Mouse (Mus musculus): ENCODE measurements around the gene Fgfr2. TPM values are rescaled to one million over a fixed set of nuclear protein-coding genes. Genes with fewer than 3 reads are reported as not detected.

Fgfr2 gene
- polyA plus RNA-seq, 1 experiment, result 14.7 TPM

DNA sequence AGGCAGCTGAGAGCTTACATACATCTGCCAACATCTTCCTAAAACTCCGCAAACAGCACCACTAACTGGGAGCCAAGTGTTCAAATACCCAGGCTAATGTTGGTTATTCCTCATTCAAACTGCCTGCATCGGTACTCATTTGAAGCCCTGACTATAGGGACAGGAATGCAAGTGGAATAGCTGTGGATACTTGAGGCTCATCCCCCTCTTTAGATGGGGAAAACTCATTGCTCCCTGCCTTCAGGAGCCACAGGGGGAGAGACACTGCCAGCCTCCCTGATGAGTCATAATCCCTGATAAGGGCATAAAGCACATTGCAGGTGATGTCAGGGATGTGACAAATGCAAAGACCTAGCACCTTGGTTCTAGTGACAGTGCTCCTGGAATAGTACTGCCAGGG is 2814.0 kb downstream of the Fgfr2 start:
- 87% methylated on average over 2 of the region's 2 CpGs for WGBS

DNA sequence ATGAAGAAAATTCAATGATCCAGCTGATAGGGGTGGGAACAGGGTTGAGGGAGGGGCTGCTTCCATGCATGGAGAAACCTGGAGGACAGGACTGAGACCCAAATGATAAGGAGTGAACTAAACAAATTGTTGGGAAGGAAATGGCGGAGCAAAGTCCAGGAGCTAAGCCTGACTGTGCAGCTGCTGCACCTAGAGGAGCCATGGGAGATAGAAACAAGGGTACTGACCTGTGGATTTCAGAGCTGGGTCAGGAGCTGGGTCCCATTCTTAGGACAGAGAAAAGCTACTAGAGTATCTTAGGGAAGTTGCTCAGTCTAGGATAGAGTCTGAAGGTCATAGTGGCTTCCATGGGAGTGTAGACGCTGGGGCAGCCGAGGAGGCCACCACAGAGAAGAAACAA is 2816.1 kb downstream of the Fgfr2 start:
- 60% methylated on average over 3 of the region's 3 CpGs for WGBS
- H3K36me3 ChIP-seq (ENCODE audit: control insufficient read depth, insufficient read depth, low read length), result no peaks in the 10 kb centered on the region
- H3K27ac ChIP-seq (ENCODE audit: insufficient read depth, low read depth, low read length), result no peak overlapping the region
- no peak for TF ChIP-seq POLR2A (IDR thresholded peaks at IDR 0.05; ENCODE audit: low read depth, low read length)
- TF ChIP-seq CTCF (IDR thresholded peaks at IDR 0.05; ENCODE audit: extremely low read depth, insufficient read length, insufficient replicate concordance, low read depth, low read length), result no peak
- H3K4me1 ChIP-seq (ENCODE audit: control insufficient read depth, insufficient read depth, insufficient read length, low read length), result peaks cover 4% of the 10 kb centered on the region; the same call in 1 of the 2 replicates
- H3K4me3 ChIP-seq (ENCODE audit: low read depth, low read length), result no peak overlapping the region
- no peaks in the 10 kb centered on the region for H3K27me3 ChIP-seq (ENCODE audit: control insufficient read depth, insufficient read depth, low read length)

More for the DNA sequence above, 2814.0 kb downstream of the Fgfr2 start:
- Histone ChIP-seq H3K4me3 (ENCODE audit: low read depth, low read length) (no peak overlapping the region), H3K4me1 (ENCODE audit: control insufficient read depth, insufficient read depth, insufficient read length, low read length) (peaks cover 4% of the 10 kb centered on the region; the same call in 1 of the 2 replicates), H3K27me3 (ENCODE audit: control insufficient read depth, insufficient read depth, low read length) (no peaks in the 10 kb centered on the region), H3K27ac (ENCODE audit: insufficient read depth, low read depth, low read length) (no peak overlapping the region), H3K36me3 (ENCODE audit: control insufficient read depth, insufficient read depth, low read length) (no peaks in the 10 kb centered on the region)
- no peak for TF ChIP-seq CTCF (IDR thresholded peaks at IDR 0.05; ENCODE audit: extremely low read depth, insufficient read length, insufficient replicate concordance, low read depth, low read length)
- no peak for TF ChIP-seq POLR2A (IDR thresholded peaks at IDR 0.05; ENCODE audit: low read depth, low read length)

DNA sequence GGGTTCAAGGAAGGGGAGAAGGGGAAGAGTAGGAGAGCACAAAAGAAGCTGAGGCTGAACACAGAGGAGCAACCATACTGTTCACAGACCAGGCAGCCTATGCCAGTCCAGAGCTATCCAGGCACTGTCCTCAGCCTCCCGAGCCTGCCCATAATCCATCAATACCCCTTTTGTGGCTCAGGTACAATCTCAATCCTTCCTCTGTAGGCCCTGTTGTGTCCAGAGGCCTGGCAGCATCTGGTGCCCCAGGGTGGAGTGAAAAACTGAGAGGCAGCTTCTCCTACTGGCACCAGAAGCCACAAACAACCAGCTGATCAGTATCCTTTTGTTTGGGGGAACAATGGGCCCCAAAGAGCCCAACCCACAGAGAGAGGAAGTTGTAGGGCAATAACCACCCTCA is 2818.5 kb downstream of the Fgfr2 start:
- 95% methylated on average over 1 of the region's 1 CpGs for WGBS
- no peak overlapping the region for H3K27ac ChIP-seq (ENCODE audit: insufficient read depth, low read depth, low read length)
- H3K4me1 ChIP-seq (ENCODE audit: control insufficient read depth, insufficient read depth, insufficient read length, low read length), result peaks cover 4% of the 10 kb centered on the region; the same call in 1 of the 2 replicates
- TF ChIP-seq POLR2A (IDR thresholded peaks at IDR 0.05; ENCODE audit: low read depth, low read length) (no peak), CTCF (IDR thresholded peaks at IDR 0.05; ENCODE audit: extremely low read depth, insufficient read length, insufficient replicate concordance, low read depth, low read length) (no peak)
- H3K4me3 ChIP-seq (ENCODE audit: low read depth, low read length), result no peak overlapping the region
- H3K36me3 ChIP-seq (ENCODE audit: control insufficient read depth, insufficient read depth, low read length), result no peaks in the 10 kb centered on the region
- no peaks in the 10 kb centered on the region for H3K27me3 ChIP-seq (ENCODE audit: control insufficient read depth, insufficient read depth, low read length)

DNA sequence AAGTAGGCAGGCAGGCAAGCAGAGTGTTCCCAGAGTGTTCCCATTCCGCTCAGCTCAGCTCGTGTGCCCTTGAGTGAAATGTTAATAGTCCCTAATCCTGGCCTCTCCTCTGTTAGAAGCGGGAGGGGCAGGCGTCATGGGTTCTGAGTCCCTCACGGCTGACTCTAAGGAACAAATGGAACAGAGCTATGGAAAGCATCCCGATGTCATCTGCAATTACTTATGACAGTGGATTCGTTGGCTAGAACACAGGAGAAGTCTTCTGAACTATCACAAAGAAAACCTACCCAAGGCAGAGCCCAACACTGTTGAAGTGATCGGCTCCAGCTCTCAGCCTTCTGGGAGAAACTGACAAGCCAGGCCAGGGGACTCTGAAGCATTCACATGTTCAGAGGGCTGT is 2819.7 kb downstream of the Fgfr2 start:
- no peak for TF ChIP-seq POLR2A (IDR thresholded peaks at IDR 0.05; ENCODE audit: low read depth, low read length)
- TF ChIP-seq CTCF (IDR thresholded peaks at IDR 0.05; ENCODE audit: extremely low read depth, insufficient read length, insufficient replicate concordance, low read depth, low read length), result no peak
- WGBS, result 71% methylated on average over 8 of the region's 8 CpGs
- no peak overlapping the region for H3K27ac ChIP-seq (ENCODE audit: insufficient read depth, low read depth, low read length)

GRCm38 (mm10) chr7:130300606-130301005 is 2822.5 kb downstream of the Fgfr2 start:
- 95% methylated on average over 3 of the region's 3 CpGs for WGBS

More for the DNA sequence above, 2819.7 kb downstream of the Fgfr2 start:
- Histone ChIP-seq H3K4me3 (ENCODE audit: low read depth, low read length) (no peak overlapping the region), H3K27me3 (ENCODE audit: control insufficient read depth, insufficient read depth, low read length) (no peaks in the 10 kb centered on the region), H3K36me3 (ENCODE audit: control insufficient read depth, insufficient read depth, low read length) (no peaks in the 10 kb centered on the region), H3K4me1 (ENCODE audit: control insufficient read depth, insufficient read depth, insufficient read length, low read length) (peaks cover 4% of the 10 kb centered on the region; the same call in 1 of the 2 replicates)

GRCm38 (mm10) chr7:130298926-130299594 is 2824.1 kb downstream of the Fgfr2 start:
- H3K36me3 ChIP-seq (ENCODE audit: control insufficient read depth, insufficient read depth, low read length), result no peaks in the 10 kb centered on the region
- H3K27me3 ChIP-seq (ENCODE audit: control insufficient read depth, insufficient read depth, low read length), result no peaks in the 10 kb centered on the region
- H3K4me1 ChIP-seq (ENCODE audit: control insufficient read depth, insufficient read depth, insufficient read length, low read length), result no peaks in the 10 kb centered on the region
- TF ChIP-seq POLR2A (IDR thresholded peaks at IDR 0.05; ENCODE audit: low read depth, low read length) (no peak), CTCF (IDR thresholded peaks at IDR 0.05; ENCODE audit: extremely low read depth, insufficient read length, insufficient replicate concordance, low read depth, low read length) (no peak)
- 86% methylated on average over 3 of the region's 3 CpGs for WGBS
- H3K27ac ChIP-seq (ENCODE audit: insufficient read depth, low read depth, low read length), result no peak overlapping the region
- no peak overlapping the region for H3K4me3 ChIP-seq (ENCODE audit: low read depth, low read length)

More at GRCm38 (mm10) chr7:130300606-130301005, 2822.5 kb downstream of the Fgfr2 start:
- TF ChIP-seq CTCF (IDR thresholded peaks at IDR 0.05; ENCODE audit: extremely low read depth, insufficient read length, insufficient replicate concordance, low read depth, low read length), result no peak
- TF ChIP-seq POLR2A (IDR thresholded peaks at IDR 0.05; ENCODE audit: low read depth, low read length), result no peak
- Histone ChIP-seq H3K36me3 (ENCODE audit: control insufficient read depth, insufficient read depth, low read length) (no peaks in the 10 kb centered on the region), H3K4me3 (ENCODE audit: low read depth, low read length) (no peak overlapping the region), H3K27ac (ENCODE audit: insufficient read depth, low read depth, low read length) (no peak overlapping the region), H3K27me3 (ENCODE audit: control insufficient read depth, insufficient read depth, low read length) (no peaks in the 10 kb centered on the region), H3K4me1 (ENCODE audit: control insufficient read depth, insufficient read depth, insufficient read length, low read length) (no peaks in the 10 kb centered on the region)

GRCm38 (mm10) chr7:130291179-130291578 is 2832.0 kb downstream of the Fgfr2 start:
- Histone ChIP-seq H3K4me3 (ENCODE audit: low read depth, low read length) (no peak overlapping the region), H3K36me3 (ENCODE audit: control insufficient read depth, insufficient read depth, low read length) (no peaks in the 10 kb centered on the region)

More at GRCm38 (mm10) chr7:130291179-130291578, 2832.0 kb downstream of the Fgfr2 start:
- Histone ChIP-seq H3K27me3 (ENCODE audit: control insufficient read depth, insufficient read depth, low read length) (no peaks in the 10 kb centered on the region), H3K4me1 (ENCODE audit: control insufficient read depth, insufficient read depth, insufficient read length, low read length) (no peaks in the 10 kb centered on the region), H3K27ac (ENCODE audit: insufficient read depth, low read depth, low read length) (no peak overlapping the region)
- TF ChIP-seq POLR2A (IDR thresholded peaks at IDR 0.05; ENCODE audit: low read depth, low read length) (no peak), CTCF (IDR thresholded peaks at IDR 0.05; ENCODE audit: extremely low read depth, insufficient read length, insufficient replicate concordance, low read depth, low read length) (no peak)
- WGBS, result 85% methylated on average over 6 of the region's 6 CpGs

Measured in small intestine, adult 2 months (tissue).